Mouse (Mus musculus) Muller cell, postnatal 12 days (primary cell): Measurements from ENCODE around the gene Polr3gl.
A peak's percentile ranks its signal among the peaks of the same experiment; 100 is the strongest.
"Not testable (repeated sequence)": the region's sequence is repeated elsewhere in the genome, so short reads cannot be mapped to it uniquely, and the experiment has no call there.

Source experiments
- DNase-seq: peaks from one replicate; pipeline ENCODE4 v3.0.0-alpha.2; 2015; ENCODE audit errors: inconsistent ontology term

Gene Polr3gl

DNA sequence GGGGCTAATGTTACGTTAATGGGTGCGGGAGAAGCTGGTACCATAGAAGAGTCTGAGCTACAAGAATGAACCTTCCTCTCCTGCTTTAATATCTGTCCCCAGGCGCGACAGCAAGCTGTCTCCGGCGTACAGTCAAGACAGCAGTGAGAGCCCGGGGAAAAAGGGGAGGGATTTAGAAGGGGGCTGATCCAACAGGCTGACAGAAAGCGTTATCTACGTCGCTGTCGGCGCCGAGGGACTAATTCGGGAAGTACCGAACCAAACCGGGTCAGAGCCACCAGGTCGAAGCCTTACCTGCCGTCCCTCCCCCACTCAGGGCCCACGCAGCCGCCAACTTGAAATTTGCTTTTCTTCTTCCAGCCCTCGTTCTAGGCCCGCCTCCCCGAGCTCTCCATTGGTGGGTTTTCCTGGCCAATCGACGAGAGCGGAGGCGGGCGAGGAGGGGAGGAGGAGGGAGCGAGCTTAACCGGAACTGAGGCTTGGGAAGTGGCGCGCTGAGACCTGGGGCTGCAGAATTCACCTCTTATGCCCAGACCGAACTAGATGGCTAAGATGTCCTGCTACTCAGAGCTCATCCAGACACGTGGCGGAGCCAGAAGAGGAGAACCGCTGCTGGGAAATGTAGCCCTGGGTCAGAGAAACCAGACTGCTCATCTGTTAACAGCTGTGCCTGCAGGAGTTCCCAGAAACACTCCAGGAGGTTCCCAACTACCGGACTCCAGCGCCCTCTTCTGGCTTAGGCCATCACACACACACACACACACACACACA lies at the start of gene Polr3gl:
Gene Polr3gl, minus strand, starts transcription at position 392 of the 771 bp plus-strand sequence.
- DNase-seq = peak; percentile 96

DNA sequence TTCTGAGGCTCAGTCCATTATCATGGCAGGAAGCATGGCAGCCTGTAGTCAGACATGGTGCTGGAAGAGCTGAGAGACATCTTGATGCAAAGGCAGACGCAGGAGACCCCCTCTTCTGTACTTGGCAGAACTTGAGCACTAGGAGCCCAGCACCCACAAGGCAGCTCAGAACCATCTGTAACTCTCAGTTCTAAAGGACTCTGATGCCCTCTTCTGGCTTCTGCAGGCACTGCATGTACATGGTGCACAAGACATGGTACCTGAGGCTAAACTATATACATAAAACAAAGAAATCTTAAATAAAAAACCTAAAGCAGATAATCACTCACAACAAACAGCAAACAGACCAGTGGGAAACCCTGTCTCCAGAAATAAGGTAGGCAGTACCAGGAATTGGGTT lies 45.2 kb upstream of the Polr3gl start:
- DNase-seq = no peak

DNA sequence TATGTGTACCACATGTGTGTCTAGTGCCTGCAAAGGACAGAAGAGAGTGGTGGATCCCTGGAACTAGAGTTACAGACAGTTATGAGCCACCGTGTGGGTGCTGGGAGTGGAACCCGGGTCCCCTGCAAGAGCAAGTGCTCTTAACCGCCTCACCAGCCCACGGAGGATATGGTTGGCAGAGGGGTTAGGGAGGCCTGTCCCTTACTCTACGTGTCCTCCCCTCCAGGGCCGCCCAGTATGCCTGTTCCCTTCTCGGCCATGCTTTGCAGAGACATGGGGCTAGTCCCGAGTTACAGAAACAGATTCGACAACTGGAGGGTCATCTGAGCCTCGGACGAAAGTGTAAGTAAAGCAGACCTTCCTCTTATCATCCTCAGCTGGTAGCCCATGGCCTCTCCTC lies 42.5 kb upstream of the Polr3gl start:
- DNase-seq = no peak

DNA sequence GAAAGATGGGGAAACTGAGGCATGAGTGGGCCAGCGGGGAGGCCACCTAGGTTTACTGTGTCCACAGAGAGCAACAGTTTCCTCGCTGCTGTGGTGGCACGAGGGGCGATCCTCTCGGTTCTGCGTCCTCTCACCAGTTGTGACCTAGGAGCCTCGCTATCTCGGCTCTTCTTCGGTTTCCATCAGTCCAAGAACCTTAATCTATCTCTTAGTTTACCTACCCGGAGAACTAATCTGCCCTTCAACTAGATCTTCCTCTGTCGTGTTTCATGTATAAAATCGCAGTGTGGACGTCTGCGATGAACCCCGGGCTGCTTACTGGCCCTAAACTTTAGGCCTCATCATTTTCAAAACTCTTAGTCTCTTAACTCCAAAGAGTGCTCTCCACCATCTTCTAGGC lies 41.9 kb upstream of the Polr3gl start:
- no peak for DNase-seq

DNA sequence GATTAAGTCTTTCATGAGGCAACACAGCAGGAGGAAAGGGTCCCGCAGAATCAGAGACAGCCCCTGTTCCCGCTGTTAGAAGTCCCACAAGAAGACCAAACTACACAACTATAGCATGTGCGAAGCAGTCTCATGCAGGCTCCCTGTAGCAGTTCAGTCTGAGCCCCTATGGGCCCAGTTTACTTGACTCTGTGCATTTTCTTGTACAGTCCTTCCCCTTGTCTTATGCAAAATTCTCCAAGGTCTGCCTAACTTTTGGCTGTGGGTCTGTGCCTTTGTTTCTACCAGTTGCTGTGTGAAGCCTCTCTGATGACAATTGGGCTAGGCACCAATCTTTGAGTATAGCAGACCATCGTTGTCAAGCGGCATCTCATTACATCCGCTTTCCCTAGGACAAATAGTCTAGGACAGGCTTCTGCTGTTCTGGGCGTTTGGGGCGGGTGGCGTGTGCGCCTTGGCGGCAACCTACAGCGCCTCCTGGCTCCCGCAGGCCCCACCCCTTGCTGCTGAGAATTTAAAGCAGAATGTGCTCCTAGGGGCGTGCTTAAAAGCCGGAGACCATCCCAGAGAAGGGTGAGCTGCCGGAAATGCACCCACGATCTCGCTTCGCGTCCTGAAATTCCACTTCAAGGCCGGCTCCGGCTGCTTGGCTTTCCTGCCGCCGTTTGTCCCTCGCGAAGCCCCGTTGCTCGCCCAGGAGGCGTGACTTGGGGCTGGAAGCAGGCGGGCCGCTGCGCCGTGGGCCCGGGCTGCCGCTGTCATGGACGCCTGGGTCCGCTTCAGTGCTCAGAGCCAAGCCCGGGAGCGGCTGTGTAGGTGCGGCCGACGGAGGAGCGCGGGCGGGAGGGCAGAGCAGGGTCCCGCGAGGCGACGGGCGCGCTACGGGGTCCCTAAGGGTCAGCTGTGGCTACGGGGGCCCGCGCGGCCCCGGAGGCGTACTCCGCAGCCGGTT lies 41.2 kb upstream of the Polr3gl start, which contains the start of the genes Pex11b and Gm42957:
Gene Pex11b, plus strand, starts transcription at position 449 of the 952 bp plus-strand sequence.
Gene Gm42957, plus strand, starts transcription at position 547 of the 952 bp plus-strand sequence.
- peak; percentile 86 for DNase-seq

DNA sequence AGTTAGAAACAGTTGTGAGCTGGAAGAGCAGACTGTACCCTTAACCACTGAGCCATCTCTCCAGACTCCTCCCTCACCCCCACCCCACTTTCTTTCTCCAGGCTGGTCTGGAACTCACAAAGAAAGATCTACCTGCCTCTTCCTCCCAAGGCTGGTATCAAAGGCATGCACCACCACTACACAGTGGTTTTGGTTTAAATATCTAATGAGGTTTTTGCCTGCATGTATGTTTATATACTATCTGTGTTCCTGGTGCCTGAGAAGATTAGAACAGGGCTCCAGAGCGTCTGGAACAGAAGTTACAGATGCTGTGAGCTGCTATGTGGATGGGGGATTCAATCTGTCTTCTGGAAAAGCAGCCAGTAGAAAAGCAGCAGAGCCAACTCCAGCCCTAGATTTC lies 40.0 kb upstream of the Polr3gl start:
- DNase-seq = no peak

DNA sequence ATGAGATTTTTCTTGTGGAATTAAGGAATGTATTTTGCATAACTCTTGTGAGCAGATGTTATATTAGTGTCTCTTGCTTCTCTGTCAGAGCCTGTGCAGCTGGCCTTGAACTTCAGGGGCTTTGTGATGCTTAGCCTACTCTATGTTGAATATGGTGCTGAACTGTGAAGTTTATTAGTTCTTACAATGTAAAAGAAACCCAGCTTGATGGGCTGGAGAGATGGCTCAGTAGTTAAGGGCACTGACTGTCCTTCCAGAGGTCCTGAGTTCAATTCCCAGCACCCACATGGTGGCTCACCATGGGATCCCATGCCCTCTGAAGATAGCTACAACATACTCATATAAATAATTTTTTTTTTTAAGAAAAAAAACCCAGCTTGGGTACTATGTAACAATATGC lies 38.1 kb upstream of the Polr3gl start:
- no peak for DNase-seq

DNA sequence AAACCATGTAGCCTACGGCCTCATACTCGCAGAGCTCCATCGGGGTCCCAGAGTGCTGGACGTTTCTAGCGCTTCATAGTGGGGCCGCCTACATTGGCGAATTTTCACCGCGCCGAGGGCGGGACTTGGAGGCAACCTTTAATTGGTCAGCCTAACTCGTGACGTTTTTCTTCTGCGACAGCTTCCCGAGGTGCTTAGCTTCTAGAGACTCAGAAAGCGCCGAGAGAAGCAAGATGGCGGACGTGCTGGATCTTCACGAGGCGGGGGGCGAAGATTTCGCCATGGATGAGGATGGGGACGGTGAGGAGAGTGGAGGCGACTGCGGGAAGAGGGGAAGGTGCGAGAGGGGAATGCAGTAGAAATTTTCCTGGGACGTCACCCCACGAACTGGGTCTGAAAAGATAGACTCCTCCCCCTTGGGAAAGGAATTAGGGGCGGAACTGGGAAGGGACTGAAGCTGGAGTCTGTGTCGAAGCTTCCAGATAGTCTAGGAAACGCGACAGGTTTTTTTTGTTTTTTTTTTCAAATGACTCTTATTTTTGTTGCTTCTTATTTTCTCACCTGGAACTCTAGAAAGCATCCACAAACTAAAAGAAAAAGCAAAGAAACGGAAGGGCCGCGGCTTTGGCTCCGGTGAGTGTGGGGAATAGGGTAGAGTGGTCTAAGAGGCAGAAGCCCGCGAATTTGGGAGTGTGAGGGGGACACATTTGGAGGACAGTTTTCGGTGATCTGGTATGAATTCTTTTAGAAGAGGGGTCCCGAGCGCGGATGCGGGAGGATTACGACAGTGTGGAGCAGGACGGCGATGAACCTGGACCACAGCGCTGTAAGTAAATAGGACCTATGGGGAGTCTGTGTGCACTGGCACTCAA lies 36.0 kb upstream of the Polr3gl start, which contains the start of gene Rbm8a:
Gene Rbm8a, plus strand, starts transcription at position 205 of the 872 bp plus-strand sequence.
- DNase-seq = peak; percentile 93

DNA sequence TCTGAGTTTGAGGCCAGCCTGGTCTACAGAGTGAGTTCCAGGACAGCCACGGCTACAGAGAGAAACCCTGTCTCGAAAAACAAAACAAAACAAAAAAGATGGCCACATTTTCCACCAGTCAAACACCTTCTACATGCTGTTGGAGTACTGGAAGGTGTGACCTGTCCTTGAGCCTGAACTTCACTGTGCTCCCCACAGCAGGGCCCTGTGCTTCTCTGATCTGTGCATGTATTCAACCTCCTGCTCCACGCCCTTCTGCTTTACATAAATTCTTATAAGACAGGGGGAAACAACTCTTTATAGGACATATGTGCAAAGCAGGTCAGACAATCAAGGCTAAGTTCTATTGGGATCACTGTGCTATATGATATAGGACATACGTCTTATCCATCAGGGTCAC lies 29.2 kb upstream of the Polr3gl start:
- DNase-seq = no peak

DNA sequence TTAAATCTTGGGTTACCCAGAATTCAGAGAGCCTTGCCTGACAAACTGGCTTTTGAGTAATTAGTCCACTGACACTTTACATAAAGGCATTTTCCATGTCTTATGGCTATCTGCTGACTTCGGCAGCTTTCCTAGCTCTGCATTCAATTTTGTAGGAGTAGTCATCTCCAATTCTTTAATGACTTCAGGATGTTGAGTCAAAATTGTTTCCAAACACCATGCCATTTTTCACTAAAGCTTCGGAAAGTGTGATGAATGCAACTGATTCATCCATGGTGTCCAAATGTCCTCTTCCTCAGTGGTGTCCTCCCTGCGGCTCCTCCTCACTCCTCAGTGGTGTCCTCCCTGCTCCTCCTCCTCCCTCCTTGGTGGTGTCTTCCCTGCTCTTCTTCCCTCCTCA lies 24.0 kb upstream of the Polr3gl start:
- no peak for DNase-seq

DNA sequence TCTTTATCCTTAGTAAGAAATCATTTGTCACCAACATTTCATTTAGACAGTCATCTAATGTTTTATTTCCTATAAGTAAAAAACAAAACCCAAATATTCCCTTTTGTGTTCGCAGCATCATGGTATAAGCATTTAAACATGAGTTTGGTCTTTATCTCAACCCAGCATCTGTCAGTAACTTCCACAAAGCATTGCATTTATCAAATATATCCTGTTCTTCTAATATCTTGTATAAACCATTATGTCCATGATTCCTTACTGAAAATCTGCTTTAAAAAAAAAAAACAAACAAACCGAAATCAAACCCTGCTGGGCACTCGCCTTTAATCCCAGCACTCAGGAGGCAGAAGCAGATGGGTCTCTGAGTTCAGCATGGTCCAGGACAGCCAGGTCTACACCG lies 12.6 kb upstream of the Polr3gl start:
- no peak for DNase-seq

DNA sequence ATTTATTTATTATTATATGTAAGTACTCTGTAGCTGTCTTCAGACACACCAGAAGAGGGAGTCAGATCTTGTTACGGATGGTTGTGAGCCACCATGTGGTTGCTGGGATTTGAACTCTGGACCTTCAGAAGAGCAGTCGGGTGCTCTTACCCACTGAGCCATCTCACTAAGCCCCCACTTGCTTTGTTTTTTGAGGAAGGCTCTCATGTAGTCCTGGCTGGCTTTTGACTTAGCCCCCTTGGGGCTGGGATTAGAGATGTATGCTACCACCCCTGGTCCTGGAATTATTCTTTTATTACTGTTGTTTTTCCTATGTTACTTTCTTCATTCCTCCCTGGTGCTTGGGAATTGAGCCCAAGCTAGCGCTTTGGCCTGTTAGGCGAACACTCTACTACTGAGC lies 12.0 kb upstream of the Polr3gl start:
- not testable (repeated sequence) for DNase-seq

DNA sequence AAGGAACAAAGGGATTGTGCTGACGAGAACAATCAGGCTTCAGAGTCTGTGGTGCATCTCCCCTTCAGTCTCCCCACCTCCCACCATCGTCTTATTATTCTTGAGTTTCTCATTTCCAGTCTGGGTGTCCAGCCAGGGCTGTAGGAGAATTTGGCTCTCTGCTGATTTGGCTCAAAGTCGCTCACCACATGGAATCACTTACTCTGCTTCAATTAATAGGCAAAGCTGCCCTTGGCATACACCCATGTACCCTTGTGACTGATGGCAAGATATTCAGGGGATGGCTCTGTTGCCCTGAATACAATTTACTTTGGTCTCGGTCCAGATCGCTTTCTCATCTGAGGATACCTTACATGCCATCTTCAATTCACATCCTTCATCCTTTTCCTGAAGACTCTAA lies 9.3 kb upstream of the Polr3gl start:
- peak; percentile 87 for DNase-seq

DNA sequence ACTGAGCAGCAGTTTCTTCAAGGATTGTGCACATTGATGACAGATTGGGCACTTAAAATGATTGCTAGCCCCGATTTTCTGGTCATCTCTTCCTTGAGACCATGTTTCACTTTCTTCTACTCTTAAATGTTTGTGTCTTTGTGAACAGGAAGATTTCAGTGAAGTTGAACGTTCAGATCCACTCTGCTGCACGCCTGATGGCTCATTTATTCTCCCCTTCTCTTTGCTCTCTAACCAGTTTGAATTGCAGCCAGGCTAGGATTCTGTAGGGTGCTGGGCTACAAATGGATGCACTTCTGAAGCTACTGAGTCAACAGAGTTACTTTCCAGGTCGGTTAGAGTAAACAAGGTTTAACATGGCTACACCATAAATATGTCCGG lies 8.7 kb upstream of the Polr3gl start:
- no peak for DNase-seq

DNA sequence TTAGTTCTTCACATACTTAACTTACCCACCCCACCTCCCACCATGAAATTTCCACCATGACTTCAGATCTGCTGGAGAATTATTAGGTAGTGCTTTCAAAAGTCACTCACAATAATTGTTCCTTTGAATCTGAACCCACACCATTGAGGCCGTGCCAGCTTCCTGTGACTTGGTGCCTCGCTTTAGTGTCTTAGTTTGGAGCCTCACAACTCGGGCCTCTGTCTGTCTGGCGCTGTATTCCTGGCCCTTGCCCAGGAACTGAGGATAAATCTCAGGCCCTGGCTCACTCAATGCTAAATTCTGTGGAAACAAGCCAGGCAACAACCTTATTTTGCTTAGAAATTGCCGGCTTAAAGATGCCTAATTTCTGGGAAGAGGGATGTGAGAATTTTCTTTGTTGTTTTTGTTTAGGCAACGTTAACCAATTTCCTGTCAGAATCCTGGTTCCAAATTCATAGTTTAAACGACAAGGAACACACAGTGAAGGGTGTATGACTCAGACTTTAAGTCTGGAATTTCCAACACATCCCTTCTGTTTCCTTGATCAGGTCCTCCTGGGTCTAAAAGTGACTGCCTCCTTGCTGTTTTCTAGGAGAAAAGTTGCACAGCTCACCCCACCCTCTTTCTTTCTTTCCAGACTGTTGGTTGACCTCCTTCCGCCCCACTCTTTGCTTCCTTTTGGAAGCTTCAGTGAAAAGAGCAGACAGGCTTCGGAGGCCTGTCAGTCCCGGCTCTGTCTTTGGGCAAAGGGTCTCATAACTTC lies 8.1 kb upstream of the Polr3gl start:
- peak; percentile 66 for DNase-seq

DNA sequence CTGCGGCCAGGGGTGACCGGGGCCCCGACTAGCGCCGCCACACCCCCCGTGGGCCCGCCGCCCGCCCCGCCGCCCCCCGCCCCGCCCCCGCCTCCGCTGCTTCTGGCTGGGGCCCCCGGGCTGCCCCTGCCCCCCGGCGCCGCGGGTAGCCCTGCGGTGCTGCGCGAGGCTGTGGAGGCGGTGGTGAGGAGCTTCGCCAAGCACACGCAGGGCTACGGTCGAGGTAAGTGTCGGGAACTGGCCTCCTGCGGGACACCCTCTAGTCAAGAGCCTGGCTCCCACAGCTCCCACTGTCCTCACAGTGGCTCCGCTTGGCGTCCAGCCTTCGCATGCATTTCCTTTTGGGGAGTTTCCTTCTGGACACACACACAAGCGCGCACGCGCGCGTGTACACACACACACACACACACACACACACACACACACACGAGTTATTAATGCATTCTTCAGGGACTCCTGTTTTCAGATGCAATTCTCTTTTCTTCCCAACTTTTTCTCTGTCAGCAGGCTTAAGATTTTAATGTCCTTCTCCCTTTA lies 7.3 kb upstream of the Polr3gl start:
- peak; percentile 76 for DNase-seq

DNA sequence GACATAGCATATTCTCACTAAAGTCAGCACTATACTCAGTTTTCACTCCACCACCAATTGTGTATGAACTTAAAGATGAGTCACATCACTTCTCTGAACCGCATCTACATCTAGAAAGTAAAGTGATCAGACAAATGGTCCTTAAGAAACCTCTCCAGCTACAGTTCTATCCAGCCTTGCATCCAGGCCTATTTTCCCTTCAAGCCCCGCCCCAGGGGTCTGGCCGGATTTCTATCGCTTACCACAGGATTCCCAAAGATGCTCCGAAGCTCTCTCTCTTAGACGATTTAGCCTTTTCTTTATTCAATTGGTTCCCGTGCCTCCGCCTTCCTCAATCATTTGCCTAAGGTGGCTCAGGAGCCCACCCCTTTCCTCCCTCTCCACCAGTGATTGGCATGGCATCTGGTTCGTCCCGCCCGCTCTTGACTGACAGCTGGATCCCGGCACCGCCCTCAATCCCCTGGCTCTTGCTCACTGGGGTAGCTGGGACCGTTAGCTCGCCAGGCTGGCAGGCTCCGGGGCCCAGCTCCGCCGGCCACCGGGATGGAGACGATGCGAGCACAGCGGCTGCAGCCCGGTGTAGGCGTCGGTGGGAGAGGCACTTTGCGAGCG lies 6.8 kb upstream of the Polr3gl start, which contains the start of gene Lix1l:
Gene Lix1l, plus strand, starts transcription at position 511 of the 612 bp plus-strand sequence.
- peak; percentile 99 for DNase-seq

DNA sequence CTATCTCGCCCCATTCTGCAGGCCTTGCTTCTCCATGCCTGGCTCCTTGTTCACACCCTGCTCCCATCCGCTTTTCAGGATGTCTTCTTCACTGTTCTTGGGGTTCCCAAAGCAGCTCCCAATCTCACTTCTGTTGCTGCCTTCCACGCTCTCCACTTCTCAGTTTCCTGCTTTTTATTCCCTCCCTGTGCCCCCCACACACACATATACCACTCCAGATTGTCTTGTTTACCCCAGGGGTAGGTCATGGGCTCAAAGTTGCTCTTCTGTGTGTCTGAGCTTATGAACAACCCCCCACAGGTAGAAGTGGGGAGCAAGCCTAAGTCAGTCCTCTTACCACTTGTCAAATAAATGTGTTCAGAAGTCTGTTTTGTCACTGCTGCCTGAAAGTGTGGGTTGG lies 5.4 kb upstream of the Polr3gl start:
- no peak for DNase-seq

DNA sequence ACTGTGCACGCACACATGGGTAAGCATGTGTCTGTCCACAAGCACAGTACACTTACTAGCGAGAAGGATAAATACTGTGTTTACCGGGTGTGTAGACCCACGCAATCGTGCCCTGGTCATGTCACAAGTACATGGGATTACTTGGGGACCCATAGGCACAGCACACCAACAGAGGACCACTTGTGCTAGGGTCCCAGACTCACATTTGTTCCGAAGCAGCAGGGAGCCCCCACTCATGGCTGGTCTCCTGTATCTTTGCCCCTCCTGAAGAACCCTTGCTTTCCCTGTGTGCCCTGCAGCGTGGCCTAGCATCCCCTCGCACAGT lies 5.0 kb upstream of the Polr3gl start:
- no peak for DNase-seq
